Mouse (Mus musculus) WW6 (cell line): Measurements from ENCODE around the gene Fbp2.

Source experiments
- DNase-seq: peaks from one replicate; pipeline ENCODE4 v3.0.0-alpha.2; 2013; ENCODE audit warnings: low read depth, low spot score

Fbp2 gene

GRCm38 (mm10) chr13:62857941-62858915 is at the start of gene Fbp2:
Gene Fbp2, minus strand, starts transcription at chr13:62858422.
- DNase-seq: no peak

DNA sequence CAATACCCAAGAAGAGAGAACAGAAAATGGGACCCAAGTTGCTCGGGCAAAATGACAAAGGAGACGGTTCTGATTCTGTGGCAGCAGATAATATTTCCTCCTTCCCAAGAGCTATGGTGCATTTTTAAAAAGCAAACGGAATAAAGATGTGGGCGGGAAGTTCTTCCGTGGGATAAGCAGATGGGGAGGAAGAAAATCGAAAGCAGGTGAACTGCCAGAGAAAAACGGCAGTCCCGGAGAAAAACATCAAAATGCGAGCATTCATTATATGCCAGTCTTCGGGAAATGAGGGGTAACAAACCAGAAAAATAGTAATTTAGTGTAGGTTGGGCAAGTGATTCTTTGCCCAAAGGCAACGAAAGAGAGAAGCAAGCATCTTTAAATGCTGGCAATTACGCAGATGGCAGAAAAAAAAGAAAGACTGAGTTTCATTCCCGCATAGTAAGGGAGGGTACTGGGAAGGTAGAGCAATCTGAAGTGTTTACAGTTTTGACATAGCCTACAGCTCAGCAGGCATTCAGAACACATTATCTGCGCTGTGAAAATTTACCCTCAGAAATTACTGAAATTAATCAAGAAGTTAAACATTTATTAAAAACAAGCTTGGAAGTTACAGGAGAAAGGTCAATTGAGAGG is 49.4 kb upstream of the Fbp2 start:
- DNase-seq: no peak

DNA sequence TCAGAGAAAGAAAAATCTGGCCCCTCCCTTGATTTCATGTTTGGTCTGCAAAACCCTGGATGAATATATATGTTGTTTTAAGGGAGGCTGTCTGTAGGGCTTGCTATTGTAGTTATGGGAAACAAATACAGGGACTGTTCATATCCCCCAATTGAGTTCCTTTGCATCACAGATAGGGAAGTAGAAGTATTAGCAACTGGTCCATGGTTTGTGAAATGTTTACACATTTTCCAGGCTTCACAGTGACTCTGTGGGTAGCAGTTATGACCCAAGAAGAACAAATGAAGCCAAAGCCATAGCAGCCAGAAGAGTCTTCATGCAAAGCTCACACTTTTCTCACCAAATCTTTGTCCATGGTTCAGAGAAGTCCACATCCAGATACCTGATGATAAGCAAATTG is 42.9 kb upstream of the Fbp2 start:
- DNase-seq: no peak

- DNase-seq: no peak
These were observed 39.9 kb upstream of the Fbp2 start for GRCm38 (mm10) chr13:62897927-62898646.

GRCm38 (mm10) chr13:62893044-62893842 is 35.0 kb upstream of the Fbp2 start:
- no peak for DNase-seq

DNA sequence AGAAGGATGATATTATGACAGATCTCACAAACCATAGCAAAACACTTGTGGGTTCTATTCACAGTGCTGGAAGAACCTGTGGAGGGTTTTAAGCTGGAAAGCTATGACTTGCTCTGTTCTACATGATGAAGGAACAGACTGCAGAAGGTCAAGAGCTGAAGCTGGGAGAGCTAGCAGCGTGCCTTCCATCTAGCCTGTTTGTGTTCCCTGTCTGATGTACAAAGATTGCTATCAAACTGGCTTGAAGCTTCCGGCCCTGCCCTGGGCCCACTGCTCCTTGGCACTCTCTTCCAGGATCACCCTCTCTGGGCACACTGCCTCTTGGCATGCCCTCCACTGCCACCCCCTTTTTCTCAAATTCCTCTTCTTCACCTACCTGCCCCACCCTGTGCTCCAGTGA is 31.1 kb upstream of the Fbp2 start:
- DNase-seq: no peak

- DNase-seq: no peak
These were observed 29.7 kb upstream of the Fbp2 start, which contains the start of gene Fbp1 for GRCm38 (mm10) chr13:62887712-62888441. Gene Fbp1, minus strand, starts transcription at chr13:62888282.

GRCm38 (mm10) chr13:62884536-62884935 is 26.3 kb upstream of the Fbp2 start:
- DNase-seq: no peak

- no peak for DNase-seq
These were observed 25.7 kb upstream of the Fbp2 start for GRCm38 (mm10) chr13:62883925-62884324.

- no peak for DNase-seq
These were observed 25.2 kb upstream of the Fbp2 start for GRCm38 (mm10) chr13:62883436-62883835.

GRCm38 (mm10) chr13:62882856-62883255 is 24.6 kb upstream of the Fbp2 start:
- DNase-seq: no peak

- no peak for DNase-seq
These were observed 23.1 kb upstream of the Fbp2 start for GRCm38 (mm10) chr13:62881336-62881735.

- DNase-seq: no peak
These were observed 21.8 kb upstream of the Fbp2 start for GRCm38 (mm10) chr13:62879831-62880615.

DNA sequence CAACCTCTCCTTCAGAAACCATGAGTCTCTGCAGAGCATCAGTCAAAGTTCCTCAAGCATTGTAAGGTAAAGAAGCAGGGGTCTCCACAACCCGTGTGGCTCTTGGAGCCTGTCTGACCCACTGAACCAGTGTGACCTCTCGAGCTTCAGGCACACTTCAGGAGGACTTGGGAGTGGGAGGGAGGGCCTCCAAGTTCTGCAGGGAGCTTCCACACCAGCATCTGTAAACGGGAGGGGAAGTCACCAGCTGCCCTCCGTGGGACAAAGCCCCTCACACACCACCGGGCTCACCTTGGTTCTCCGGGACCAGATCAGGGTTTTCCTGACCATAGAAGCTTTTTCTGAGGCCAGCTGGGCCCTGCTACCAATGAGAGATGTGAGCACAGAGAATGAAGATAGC is 21.2 kb upstream of the Fbp2 start:
- DNase-seq: no peak

GRCm38 (mm10) chr13:62877247-62877646 is 19.0 kb upstream of the Fbp2 start:
- no peak for DNase-seq

DNA sequence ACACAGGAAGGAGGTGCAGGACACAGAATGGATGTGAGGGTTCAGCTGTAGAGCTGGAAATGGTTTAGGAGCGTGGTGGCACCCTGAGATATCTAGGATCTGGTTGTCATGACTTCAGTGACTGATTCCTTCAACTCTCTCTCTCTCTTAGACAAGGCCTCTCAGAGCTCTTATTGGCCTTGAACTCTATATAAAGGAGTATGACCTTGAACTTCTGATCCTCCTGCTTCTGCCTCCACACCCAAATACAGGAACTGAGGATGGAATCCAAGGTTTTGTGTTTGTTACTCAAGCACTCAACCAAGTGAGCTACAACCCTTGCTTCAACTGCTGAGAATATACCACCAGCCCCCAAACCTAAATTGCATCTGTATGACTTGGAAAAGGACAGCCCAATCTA is 17.9 kb upstream of the Fbp2 start:
- no peak for DNase-seq

GRCm38 (mm10) chr13:62872252-62872651 is 14.0 kb upstream of the Fbp2 start:
- DNase-seq: no peak

DNA sequence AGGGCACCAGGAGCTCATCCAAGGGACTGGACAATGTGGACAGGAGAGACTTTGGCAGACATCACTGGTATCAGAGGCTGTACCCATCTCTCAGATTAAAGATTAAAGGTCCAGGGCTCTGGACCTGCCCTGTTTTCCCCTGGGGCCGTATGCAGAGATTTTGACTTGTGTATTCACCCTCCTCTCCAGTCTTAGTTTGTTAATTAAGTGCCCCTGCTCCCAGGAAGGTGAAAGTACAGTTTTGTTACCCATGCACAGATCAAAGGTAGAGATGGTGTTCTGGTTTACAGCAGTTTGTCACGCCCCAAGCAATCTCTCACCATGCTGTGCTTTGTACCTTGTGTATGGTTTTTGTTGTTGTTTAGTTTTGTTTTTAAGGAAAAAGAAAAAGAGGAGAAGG is 12.4 kb upstream of the Fbp2 start:
- no peak for DNase-seq

DNA sequence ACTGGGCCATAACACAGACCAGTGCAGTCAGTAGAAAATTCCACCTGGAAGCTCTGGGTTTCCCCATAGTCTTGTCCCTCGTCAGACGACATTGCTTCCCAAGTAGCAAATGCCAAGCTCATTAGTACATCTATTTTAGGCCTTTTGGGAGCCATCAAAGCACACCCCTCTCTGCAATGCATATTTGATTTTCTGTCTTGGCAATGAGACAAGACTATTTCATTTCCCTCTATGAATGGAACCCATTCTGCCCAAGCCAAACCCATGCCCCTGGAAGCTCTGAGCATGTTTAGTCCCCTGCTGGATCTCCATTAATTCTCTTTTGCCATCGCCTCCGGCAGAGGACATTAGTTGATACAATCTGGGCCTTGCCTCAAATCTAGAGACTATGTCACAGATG is 8.6 kb upstream of the Fbp2 start:
- DNase-seq: no peak
